Mouse (Mus musculus) gastrocnemius, postnatal 10 days (tissue): ENCODE data around the gene Rasl10b. TPM values are rescaled to one million over a fixed set of nuclear protein-coding genes. Genes with fewer than 3 reads are reported as not detected.

ENCODE experiments used
- DNase-seq: peaks from one replicate; pipeline ENCODE4 v3.0.0; 2021; ENCODE audit warnings: mixed read lengths
- total RNA-seq, 2 experiments: library from RNA; stranded (reverse); gene quantifications; 2 replicates each; pipeline ENCODE4 v1.2.3; 2021

Rasl10b gene
- total RNA-seq, 2 experiments from 2014 or later: 0.75 to 0.81 TPM

GRCm38 (mm10) chr11:83465976-83466375 lies 57.0 kb downstream of the Rasl10b start:
- DNase-seq: peak; percentile 32

- DNase-seq: peak; percentile 75
These were observed 58.2 kb downstream of the Rasl10b start for GRCm38 (mm10) chr11:83467120-83467652.

GRCm38 (mm10) chr11:83468765-83469164 lies 59.8 kb downstream of the Rasl10b start:
- DNase-seq: no peak

Other genes starting within 250 kb of the Rasl10b start
- under 1 TPM in 1 of 2 experiments, not detected in 1; 0.16 TPM for gene Slfn4, start 234.0 kb upstream of the Rasl10b start, total RNA-seq
- gene Slfn3, start 217.8 kb upstream of the Rasl10b start, total RNA-seq: 1 to 10 TPM in 1 of 2 experiments, under 1 TPM in 1; 0.97 to 1.1 TPM
- under 1 TPM in 1 of 2 experiments, not detected in 1; 0.47 TPM for gene Slfn14, start 122.4 kb upstream of the Rasl10b start, total RNA-seq
- gene Ap2b1, start 110.1 kb upstream of the Rasl10b start, total RNA-seq: 10 to 100 TPM; 39.7 to 49.1 TPM
- gene Pex12, start 106.6 kb upstream of the Rasl10b start, total RNA-seq: 10 to 100 TPM; 14.5 to 19.2 TPM
- not detected for gene Gas2l2, start 20.3 kb downstream of the Rasl10b start, total RNA-seq
- under 1 TPM in 1 of 2 experiments, not detected in 1; 0.29 TPM for gene 1700020L24Rik, start 28.5 kb downstream of the Rasl10b start, total RNA-seq
- 1 to 10 TPM; 3.7 to 4.6 TPM for gene Mmp28, start 53.9 kb downstream of the Rasl10b start, total RNA-seq
- gene Taf15, start 63.9 kb downstream of the Rasl10b start, total RNA-seq: 10 to 100 TPM; 21.1 to 29.7 TPM
- not detected for gene Heatr9, start 113.0 kb downstream of the Rasl10b start, total RNA-seq
- not detected for gene Ccl5, start 121.4 kb downstream of the Rasl10b start, total RNA-seq
- gene Ccl9, start 169.5 kb downstream of the Rasl10b start, total RNA-seq: 1 to 10 TPM; 2.9 to 4.3 TPM
- 1 to 10 TPM; 3.3 to 3.4 TPM for gene Ccl6, start 183.9 kb downstream of the Rasl10b start, total RNA-seq
- gene Rpl9-ps1, start 236.5 kb downstream of the Rasl10b start, total RNA-seq: not detected
- gene Ccl3, start 240.2 kb downstream of the Rasl10b start, total RNA-seq: not detected